Mouse (Mus musculus) neural tube, embryonic 12.5 days (tissue): ENCODE measurements around the gene 1700001C02Rik. TPM values are rescaled to one million over a fixed set of nuclear protein-coding genes. Genes with fewer than 3 reads are reported as not detected.

ENCODE experiments used
- ATAC-seq: fragments of 200-750 bp; cut with Nextera tagmentation; 2 replicates; pipeline ENCODE4 v1.8.0; 2017; ENCODE audit warnings: low read depth, mild to moderate bottlenecking, moderate TSS enrichment, moderate library complexity; ENCODE audit not compliant: low FRiP score
- H3K27ac ChIP-seq: fragments of 300-500 bp; sonication (generic); 2 replicates; pipeline ENCODE4 v1.5.1; 2016
- H3K27me3 ChIP-seq: fragments of 300-500 bp; sonication (generic); replicated peaks from 2 replicates; pipeline ENCODE4 v1.6.1; 2016; ENCODE audit warnings: mild to moderate bottlenecking
- H3K36me3 ChIP-seq: fragments of 300-500 bp; sonication (generic); 2 replicates; pipeline ENCODE4 v1.6.1; 2016; ENCODE audit warnings: mild to moderate bottlenecking
- H3K4me1 ChIP-seq: fragments of 300-500 bp; sonication (generic); 2 replicates; pipeline ENCODE4 v1.6.1; 2016
- H3K4me2 ChIP-seq: fragments of 300-500 bp; sonication (generic); replicated peaks from 2 replicates; pipeline ENCODE4 v1.6.1; 2016; ENCODE audit warnings: mild to moderate bottlenecking
- H3K4me3 ChIP-seq: fragments of 300-500 bp; sonication (generic); 2 replicates; pipeline ENCODE4 v1.5.1; 2016
- H3K9ac ChIP-seq: fragments of 300-500 bp; sonication (generic); 2 replicates; pipeline ENCODE4 v1.6.1; 2016; ENCODE audit warnings: mild to moderate bottlenecking
- H3K9me3 ChIP-seq: fragments of 300-500 bp; sonication (generic); 2 replicates; pipeline ENCODE4 v1.6.1; 2016; ENCODE audit warnings: mild to moderate bottlenecking
- WGBS: fragments of 180-500 bp; shearing (Covaris S2); methylation state at CpG from one replicate; pipeline ENCODE4 v1.1.7; 2016; 5-methylcytosine and 5-hydroxymethylcytosine counted together
- polyA plus RNA-seq: library from polyadenylated mRNA; unstranded; fragments of >200 nt; fragmentation: Nextera tagmentation; extraction: Ambion mirVana; gene quantifications from 2 replicates; pipeline ENCODE4 v1.2.1, GENCODE M21; 2016

1700001C02Rik gene
- polyA plus RNA-seq, 1 experiment from 2014 or later, result not detected

DNA sequence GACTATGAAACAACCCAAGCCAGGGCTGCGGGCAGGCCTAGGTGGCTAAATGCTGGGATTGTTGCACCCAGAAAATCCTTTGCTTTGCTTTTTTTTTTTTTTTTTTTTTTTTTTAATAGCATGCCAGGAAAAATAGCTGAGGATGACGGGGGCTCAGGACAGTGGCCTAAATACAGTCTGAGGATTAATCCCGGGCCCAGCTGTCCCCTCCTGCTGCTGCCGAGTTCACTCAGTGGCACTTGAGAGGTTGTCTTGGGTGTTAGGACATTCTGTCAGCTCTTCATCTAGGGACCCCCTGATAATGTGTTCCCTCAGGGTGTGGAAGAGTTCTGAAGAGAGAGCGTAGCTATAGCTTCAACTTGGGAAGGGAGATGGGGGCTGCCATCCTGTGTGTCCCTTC is 61.3 kb downstream of the 1700001C02Rik start:
- no peak for ATAC-seq
- H3K4me2 ChIP-seq, result no peak overlapping the region
- no peak overlapping the region for H3K27ac ChIP-seq

DNA sequence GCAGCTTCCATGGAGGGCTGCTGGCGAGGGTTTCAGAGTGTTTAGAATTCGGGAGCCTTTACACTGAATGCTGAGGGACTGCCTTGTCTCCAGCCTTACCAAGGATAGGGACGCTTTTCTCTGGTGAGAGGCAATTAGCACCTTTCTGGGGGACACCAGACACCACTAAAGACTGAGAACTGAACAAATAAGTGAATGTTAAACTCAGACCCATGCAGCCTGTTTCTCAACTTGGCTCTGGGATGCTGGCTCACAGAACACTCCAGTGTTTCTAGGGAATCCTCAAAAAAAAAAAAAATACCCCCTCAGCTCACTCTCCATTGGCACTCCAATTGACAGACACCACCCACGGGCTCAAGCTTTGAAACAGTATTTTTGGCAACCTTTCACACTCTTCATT is 63.1 kb downstream of the 1700001C02Rik start:
- Histone ChIP-seq H3K4me2 (no peak overlapping the region), H3K27me3 (no peaks in the 10 kb centered on the region), H3K9ac (no peak overlapping the region), H3K27ac (no peak overlapping the region), H3K4me3 (no peak overlapping the region), H3K9me3 (no peaks in the 10 kb centered on the region), H3K36me3 (no peaks in the 10 kb centered on the region), H3K4me1 (peaks cover 8% of the 10 kb centered on the region)
- ATAC-seq, result no peak
- 48% methylated on average over 4 of the region's 4 CpGs for WGBS

More for the DNA sequence above, 61.3 kb downstream of the 1700001C02Rik start:
- peaks cover 8% of the 10 kb centered on the region for H3K4me1 ChIP-seq
- no peaks in the 10 kb centered on the region for H3K9me3 ChIP-seq
- no peaks in the 10 kb centered on the region for H3K36me3 ChIP-seq
- H3K27me3 ChIP-seq, result no peaks in the 10 kb centered on the region
- H3K9ac ChIP-seq, result no peak overlapping the region
- 81% methylated on average over 5 of the region's 5 CpGs for WGBS
- H3K4me3 ChIP-seq, result no peak overlapping the region

Other genes starting within 250 kb of the 1700001C02Rik start
- 22.5 and 23.2 TPM in 2 replicates for gene Selenoi, start 233.5 kb upstream of the 1700001C02Rik start, polyA plus RNA-seq
- 1.2 and 1.4 TPM in 2 replicates for gene Drc1, start 184.7 kb upstream of the 1700001C02Rik start, polyA plus RNA-seq
- gene Otof, start 4.1 kb upstream of the 1700001C02Rik start, polyA plus RNA-seq, result 0.20 and 0.28 TPM in 2 replicates
- not detected in 2 replicates for gene Cib4, start 79.8 kb downstream of the 1700001C02Rik start, polyA plus RNA-seq
- gene Kcnk3, start 122.1 kb downstream of the 1700001C02Rik start, polyA plus RNA-seq, result 1.8 and 1.9 TPM in 2 replicates
- 25.5 and 25.8 TPM in 2 replicates for gene Slc35f6, start 181.9 kb downstream of the 1700001C02Rik start, polyA plus RNA-seq
- 210 and 233 TPM in 2 replicates for gene Cenpa, start 200.7 kb downstream of the 1700001C02Rik start, polyA plus RNA-seq
- gene Dpysl5, start 245.5 kb downstream of the 1700001C02Rik start, polyA plus RNA-seq, result 138 and 150 TPM in 2 replicates